Mouse (Mus musculus) olfactory bulb, adult 2 months (tissue): Measurements from ENCODE around the gene Smlr1.

Experiments
- CTCF ChIP-seq: fragments of 200-500 bp; IDR thresholded peaks from 2 replicates; pipeline ENCODE4 v1.5.1; 2012; ENCODE audit warnings: low read depth, mild to moderate bottlenecking, low read length, moderate library complexity; ENCODE audit not compliant: insufficient read depth
- POLR2A ChIP-seq: fragments of 200-500 bp; IDR thresholded peaks from 2 replicates; pipeline ENCODE4 v1.6.1; 2012; ENCODE audit warnings: mild to moderate bottlenecking, low read depth, low read length, moderate library complexity; ENCODE audit not compliant: insufficient read depth

GRCm38 (mm10) chr10:25499323-25500071 lies 36.6 kb downstream of the Smlr1 start:
- TF ChIP-seq CTCF: no peak
- no peak for TF ChIP-seq POLR2A
